Mouse (Mus musculus) intestine, embryonic 15.5 days (tissue): Measurements from ENCODE around the gene Fam83g. TPM values are rescaled to one million over a fixed set of nuclear protein-coding genes. Genes with fewer than 3 reads are reported as not detected.

ENCODE experiments used
- ATAC-seq: fragments of 200-750 bp; cut with Nextera tagmentation; 2 replicates; pipeline ENCODE4 v1.8.0; 2017; ENCODE audit warnings: moderate TSS enrichment, moderate library complexity
- H3K27ac ChIP-seq: fragments of 300-500 bp; sonication (generic); 2 replicates; pipeline ENCODE4 v1.5.1; 2015; ENCODE audit warnings: mild to moderate bottlenecking, inconsistent platforms
- H3K27me3 ChIP-seq: fragments of 300-500 bp; sonication (generic); replicated peaks from 2 replicates; pipeline ENCODE4 v1.6.1; 2015; ENCODE audit warnings: inconsistent platforms
- H3K36me3 ChIP-seq: fragments of 300-500 bp; sonication (generic); 2 replicates; pipeline ENCODE4 v1.6.1; 2015; ENCODE audit warnings: inconsistent platforms
- H3K4me1 ChIP-seq: fragments of 300-500 bp; sonication (generic); replicated peaks from 2 replicates; pipeline ENCODE4 v1.6.1; 2015; ENCODE audit warnings: inconsistent platforms
- H3K4me2 ChIP-seq: fragments of 300-500 bp; sonication (generic); replicated peaks from 2 replicates; pipeline ENCODE4 v1.6.1; 2015; ENCODE audit warnings: mild to moderate bottlenecking, inconsistent platforms
- H3K4me3 ChIP-seq: fragments of 300-500 bp; sonication (generic); replicated peaks from 2 replicates; pipeline ENCODE4 v1.5.1; 2015; ENCODE audit warnings: inconsistent platforms
- H3K9ac ChIP-seq: fragments of 300-500 bp; sonication (generic); 2 replicates; pipeline ENCODE4 v1.6.1; 2015; ENCODE audit warnings: inconsistent platforms
- H3K9me3 ChIP-seq: fragments of 300-500 bp; sonication (generic); 2 replicates; pipeline ENCODE4 v1.6.1; 2016; ENCODE audit warnings: inconsistent platforms
- WGBS: fragments of 180-500 bp; shearing (Covaris S2); methylation state at CpG from one replicate; pipeline ENCODE4 v1.1.7; 2015; 5-methylcytosine and 5-hydroxymethylcytosine counted together
- polyA plus RNA-seq: library from polyadenylated mRNA; unstranded; fragments of >200 nt; fragmentation: Nextera tagmentation; extraction: Ambion mirVana; gene quantifications from 2 replicates; pipeline ENCODE4 v1.2.1, GENCODE M21; 2015

Fam83g gene
- polyA plus RNA-seq, 1 experiment from 2014 or later: 7.4 TPM

DNA sequence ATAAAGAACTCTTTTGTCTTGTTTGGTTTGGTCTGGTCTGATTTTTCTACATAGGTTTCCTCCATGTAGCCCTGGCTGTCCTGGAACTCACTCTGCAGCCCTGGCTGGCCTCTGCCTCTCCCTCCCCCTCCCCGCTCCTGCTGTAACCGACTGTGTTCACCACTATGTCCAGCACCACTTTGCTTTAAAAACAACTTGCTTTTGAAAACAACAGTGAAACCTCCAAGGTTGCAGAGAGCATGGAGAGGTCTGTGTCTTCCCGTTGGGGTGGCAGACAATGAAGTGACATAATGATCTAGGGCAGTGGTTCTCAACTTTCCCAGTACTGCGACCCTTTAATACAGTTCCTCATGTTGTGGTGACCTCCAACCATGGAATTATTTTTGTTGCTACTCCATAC lies 28.2 kb upstream of the Fam83g start:
- 64% methylated on average over 4 of the region's 4 CpGs for WGBS
- H3K4me2 ChIP-seq: no peak overlapping the region
- H3K4me1 ChIP-seq: 0 out of 2 replicates have a peak, but pooled peaks cover 3% of the 10 kb centered on the region
- H3K9ac ChIP-seq: no peak overlapping the region
- H3K4me3 ChIP-seq: no peak overlapping the region
- H3K27ac ChIP-seq: no peak overlapping the region
- H3K36me3 ChIP-seq: no peaks in the 10 kb centered on the region
- ATAC-seq: no peak
- H3K9me3 ChIP-seq: no peaks in the 10 kb centered on the region
- no peaks in the 10 kb centered on the region for H3K27me3 ChIP-seq

DNA sequence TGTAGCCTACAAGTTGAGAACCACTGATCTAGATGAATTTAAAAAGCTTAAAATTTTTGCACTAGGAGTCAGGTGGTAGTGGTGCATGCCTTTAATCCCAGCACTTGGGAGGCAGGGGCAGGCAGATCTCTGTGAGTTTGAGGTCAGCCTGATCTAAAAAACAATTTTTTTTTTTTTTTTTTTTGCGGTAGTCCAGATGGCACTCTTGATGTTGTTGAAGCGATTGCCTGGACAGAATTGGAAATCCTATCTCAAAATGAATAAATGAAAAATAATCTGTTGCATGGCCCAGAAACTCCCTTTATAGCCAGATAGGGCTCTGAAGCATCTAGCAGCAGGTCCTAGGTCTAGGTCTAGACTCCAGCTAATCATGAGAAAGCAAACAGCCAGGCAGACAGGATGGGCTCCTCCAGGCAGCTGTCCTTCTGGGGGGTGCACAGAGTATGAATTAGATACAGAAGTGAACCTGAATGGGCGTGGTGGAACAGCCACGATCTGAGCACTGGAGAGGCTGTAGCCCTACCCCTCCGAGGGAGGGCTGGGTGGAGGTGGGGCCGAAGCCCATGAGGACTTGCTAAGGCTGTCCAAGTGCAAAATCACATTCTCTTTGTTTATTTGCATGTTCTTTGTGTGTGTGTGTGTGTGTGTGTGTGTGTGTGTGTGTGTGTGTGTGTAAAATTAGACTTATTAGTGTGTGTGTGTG lies 27.6 kb upstream of the Fam83g start:
- ATAC-seq: no peak
- H3K4me3 ChIP-seq: no peak overlapping the region
- H3K9ac ChIP-seq: no peak overlapping the region
- no peaks in the 10 kb centered on the region for H3K36me3 ChIP-seq
- 0 out of 2 replicates have a peak, but pooled peaks cover 3% of the 10 kb centered on the region for H3K4me1 ChIP-seq
- no peak overlapping the region for H3K4me2 ChIP-seq
- no peaks in the 10 kb centered on the region for H3K9me3 ChIP-seq
- WGBS: 68% methylated on average over 6 of the region's 6 CpGs
- H3K27me3 ChIP-seq: no peaks in the 10 kb centered on the region
- no peak overlapping the region for H3K27ac ChIP-seq

DNA sequence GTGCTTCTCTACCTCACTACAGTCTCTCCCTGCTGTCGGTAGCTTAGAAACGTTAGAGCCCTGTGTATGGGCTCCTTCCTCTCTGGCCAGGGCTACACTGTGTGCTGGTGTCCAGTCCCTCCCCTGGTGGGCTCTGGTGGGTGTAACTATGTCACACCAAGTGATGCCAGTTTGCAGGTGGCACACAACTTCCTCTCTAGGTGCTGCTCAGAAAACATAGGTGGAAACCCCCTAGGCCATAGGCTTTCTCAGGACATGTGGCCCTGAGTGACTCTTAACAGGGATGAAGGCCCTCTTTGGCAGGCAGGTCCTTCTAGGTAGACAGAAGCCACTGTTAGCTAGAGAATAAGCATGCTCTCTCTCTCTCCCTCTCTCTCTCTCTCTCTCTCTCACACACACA lies 26.5 kb upstream of the Fam83g start:
- 69% methylated on average over 2 of the region's 2 CpGs for WGBS
- H3K9ac ChIP-seq: no peak overlapping the region
- H3K27ac ChIP-seq: no peak overlapping the region
- H3K4me2 ChIP-seq: no peak overlapping the region
- H3K4me1 ChIP-seq: 0 out of 2 replicates have a peak, but pooled peaks cover 3% of the 10 kb centered on the region
- no peaks in the 10 kb centered on the region for H3K27me3 ChIP-seq
- no peaks in the 10 kb centered on the region for H3K9me3 ChIP-seq
- ATAC-seq: no peak
- no peaks in the 10 kb centered on the region for H3K36me3 ChIP-seq
- H3K4me3 ChIP-seq: no peak overlapping the region

GRCm38 (mm10) chr11:61658360-61658922 lies 25.4 kb upstream of the Fam83g start:
- H3K36me3 ChIP-seq: no peaks in the 10 kb centered on the region

GRCm38 (mm10) chr11:61659011-61659858 lies 24.7 kb upstream of the Fam83g start:
- ATAC-seq: no peak
- WGBS: 87% methylated on average over 4 of the region's 4 CpGs

More at GRCm38 (mm10) chr11:61658360-61658922, 25.4 kb upstream of the Fam83g start:
- H3K9ac ChIP-seq: no peak overlapping the region
- no peaks in the 10 kb centered on the region for H3K9me3 ChIP-seq
- no peak overlapping the region for H3K4me2 ChIP-seq
- no peak overlapping the region for H3K4me3 ChIP-seq
- 94% methylated on average over 3 of the region's 3 CpGs for WGBS
- no peaks in the 10 kb centered on the region for H3K27me3 ChIP-seq
- H3K27ac ChIP-seq: no peak overlapping the region
- ATAC-seq: no peak
- 0 out of 2 replicates have a peak, but pooled peaks cover 3% of the 10 kb centered on the region for H3K4me1 ChIP-seq

DNA sequence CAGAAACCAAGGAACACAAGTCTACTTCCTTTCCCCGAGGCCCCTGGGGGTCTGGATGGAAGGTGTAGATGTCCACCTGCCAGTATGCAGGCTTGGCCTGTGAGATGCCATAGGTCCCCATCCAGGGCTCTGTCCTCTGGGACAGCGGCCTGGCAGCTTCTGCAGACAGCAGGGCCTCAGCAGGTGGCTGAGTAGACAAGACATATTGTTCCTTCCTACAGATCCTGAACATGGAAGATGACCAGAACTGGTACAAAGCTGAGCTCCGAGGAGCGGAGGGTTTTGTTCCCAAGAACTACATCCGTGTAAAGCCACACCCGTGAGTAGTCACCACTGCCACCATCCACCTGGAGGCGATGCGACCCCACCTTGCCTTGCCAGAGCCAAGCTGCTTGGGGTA lies 23.9 kb upstream of the Fam83g start:
- H3K4me3 ChIP-seq: no peak overlapping the region
- H3K27me3 ChIP-seq: no peaks in the 10 kb centered on the region
- no peak overlapping the region for H3K27ac ChIP-seq
- no peak overlapping the region for H3K4me2 ChIP-seq
- no peak for ATAC-seq
- 0 out of 2 replicates have a peak, but pooled peaks cover 3% of the 10 kb centered on the region for H3K4me1 ChIP-seq
- 88% methylated on average over 8 of the region's 8 CpGs for WGBS
- H3K36me3 ChIP-seq: no peaks in the 10 kb centered on the region
- no peak overlapping the region for H3K9ac ChIP-seq
- H3K9me3 ChIP-seq: no peaks in the 10 kb centered on the region

More at GRCm38 (mm10) chr11:61659011-61659858, 24.7 kb upstream of the Fam83g start:
- Histone ChIP-seq H3K4me1 (0 out of 2 replicates have a peak, but pooled peaks cover 3% of the 10 kb centered on the region), H3K27ac (no peak overlapping the region), H3K9ac (no peak overlapping the region), H3K9me3 (no peaks in the 10 kb centered on the region), H3K4me3 (no peak overlapping the region), H3K27me3 (no peaks in the 10 kb centered on the region), H3K36me3 (no peaks in the 10 kb centered on the region), H3K4me2 (no peak overlapping the region)

GRCm38 (mm10) chr11:61660806-61661392 lies 23.0 kb upstream of the Fam83g start:
- no peaks in the 10 kb centered on the region for H3K9me3 ChIP-seq
- WGBS: 69% methylated on average over 7 of the region's 7 CpGs
- no peak overlapping the region for H3K4me3 ChIP-seq
- H3K27ac ChIP-seq: no peak overlapping the region
- no peak for ATAC-seq
- no peak overlapping the region for H3K9ac ChIP-seq
- H3K27me3 ChIP-seq: no peaks in the 10 kb centered on the region
- no peaks in the 10 kb centered on the region for H3K36me3 ChIP-seq
- 0 out of 2 replicates have a peak, but pooled peaks cover 3% of the 10 kb centered on the region for H3K4me1 ChIP-seq
- H3K4me2 ChIP-seq: no peak overlapping the region

DNA sequence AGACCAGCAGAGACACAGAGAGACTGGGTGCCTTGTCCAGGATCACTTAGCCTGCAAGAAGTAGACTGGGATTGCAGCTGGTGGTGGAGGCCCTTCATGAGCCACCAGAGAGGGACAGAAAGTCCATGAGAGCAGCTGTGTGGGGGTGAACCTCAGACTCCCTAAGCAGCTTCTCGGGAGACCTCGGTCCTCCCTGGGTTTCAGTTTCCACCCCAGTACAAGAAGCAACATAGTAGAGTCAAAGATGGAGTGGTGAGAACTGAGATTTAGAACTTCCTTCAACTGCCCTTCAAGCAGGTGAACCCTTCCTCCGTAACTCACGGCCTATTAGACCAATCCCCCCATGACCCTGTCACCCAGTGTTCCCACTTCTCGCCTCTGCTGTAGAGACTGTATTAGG lies 21.7 kb upstream of the Fam83g start:
- H3K9ac ChIP-seq: no peak overlapping the region
- WGBS: 91% methylated on average over 5 of the region's 5 CpGs
- ATAC-seq: no peak
- H3K4me3 ChIP-seq: no peak overlapping the region
- no peak overlapping the region for H3K4me2 ChIP-seq
- H3K36me3 ChIP-seq: no peaks in the 10 kb centered on the region
- no peaks in the 10 kb centered on the region for H3K9me3 ChIP-seq
- no peaks in the 10 kb centered on the region for H3K27me3 ChIP-seq
- H3K4me1 ChIP-seq: no peaks in the 10 kb centered on the region; the same call in 1 of the 2 replicates
- no peak overlapping the region for H3K27ac ChIP-seq

- Histone ChIP-seq H3K4me3 (no peak overlapping the region), H3K4me1 (peaks cover 11% of the 10 kb centered on the region; the same call in 1 of the 2 replicates), H3K27ac (no peak overlapping the region), H3K36me3 (no peaks in the 10 kb centered on the region), H3K4me2 (no peak overlapping the region), H3K9ac (no peak overlapping the region), H3K27me3 (no peaks in the 10 kb centered on the region), H3K9me3 (no peaks in the 10 kb centered on the region)
- ATAC-seq: no peak
- 88% methylated on average over 4 of the region's 4 CpGs for WGBS
Observed at GRCm38 (mm10) chr11:61665401-61665800, 18.5 kb upstream of the Fam83g start.

DNA sequence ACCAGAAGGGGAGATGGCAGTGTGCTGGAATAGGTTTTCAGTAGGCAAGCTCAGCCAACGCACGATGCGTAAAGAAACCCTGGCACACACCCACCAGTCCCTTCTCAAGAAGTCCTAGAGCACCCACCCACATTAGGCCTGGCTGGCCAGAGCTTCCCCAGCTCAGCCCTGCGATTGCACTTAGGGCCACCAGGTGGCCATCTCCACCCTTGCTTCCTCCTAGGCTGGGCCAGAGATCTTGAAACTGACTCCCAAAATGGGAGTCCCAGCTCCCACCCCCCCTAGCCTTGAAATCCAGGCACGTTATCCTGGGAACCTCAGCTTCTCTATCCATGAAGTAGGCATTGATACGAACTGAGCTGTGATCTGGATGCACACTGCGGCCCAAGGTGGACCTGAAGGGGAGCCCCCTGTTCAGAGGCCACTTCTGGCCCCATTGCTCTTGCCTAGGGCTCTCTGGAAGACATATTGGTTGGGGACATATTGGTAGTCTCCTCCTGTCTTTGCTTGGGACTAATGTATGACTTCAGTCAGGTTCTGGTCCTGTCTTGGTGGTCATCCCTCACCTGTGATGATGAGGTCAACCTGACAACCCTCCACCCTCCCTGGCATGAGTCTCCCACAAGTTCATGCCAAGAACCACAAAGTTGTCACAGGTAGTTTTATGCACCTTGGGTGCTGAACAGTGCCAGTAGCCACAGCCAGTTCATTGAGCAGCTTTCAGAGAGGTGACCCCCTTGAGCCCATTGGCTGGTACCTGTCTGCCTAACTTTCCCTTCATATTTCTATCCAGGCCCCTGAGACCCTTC lies 17.7 kb upstream of the Fam83g start:
- Histone ChIP-seq H3K9ac (no peak overlapping the region), H3K27me3 (no peaks in the 10 kb centered on the region), H3K4me3 (no peak overlapping the region), H3K4me1 (peaks cover 11% of the 10 kb centered on the region; the same call in 1 of the 2 replicates), H3K9me3 (no peaks in the 10 kb centered on the region), H3K27ac (no peak overlapping the region), H3K36me3 (no peaks in the 10 kb centered on the region), H3K4me2 (no peak overlapping the region)
- ATAC-seq: peak; percentile 58; the same call in 1 of the 2 replicates
- WGBS: 45% methylated on average over 7 of the region's 7 CpGs

GRCm38 (mm10) chr11:61667248-61667647 lies 16.6 kb upstream of the Fam83g start:
- whole genome bisulfite sequencing: 82% methylated on average over 5 of the region's 5 CpGs

More at GRCm38 (mm10) chr11:61667248-61667647, 16.6 kb upstream of the Fam83g start:
- Histone ChIP-seq H3K27me3 (no peaks in the 10 kb centered on the region), H3K9me3 (no peaks in the 10 kb centered on the region), H3K4me3 (no peak overlapping the region), H3K27ac (no peak overlapping the region), H3K4me2 (no peak overlapping the region), H3K36me3 (no peaks in the 10 kb centered on the region), H3K9ac (no peak overlapping the region), H3K4me1 (peaks cover 19% of the 10 kb centered on the region)
- ATAC-seq: no peak
